Mouse (Mus musculus): Measurements from ENCODE around the gene Tmem63a.

The Tmem63a gene

DNA sequence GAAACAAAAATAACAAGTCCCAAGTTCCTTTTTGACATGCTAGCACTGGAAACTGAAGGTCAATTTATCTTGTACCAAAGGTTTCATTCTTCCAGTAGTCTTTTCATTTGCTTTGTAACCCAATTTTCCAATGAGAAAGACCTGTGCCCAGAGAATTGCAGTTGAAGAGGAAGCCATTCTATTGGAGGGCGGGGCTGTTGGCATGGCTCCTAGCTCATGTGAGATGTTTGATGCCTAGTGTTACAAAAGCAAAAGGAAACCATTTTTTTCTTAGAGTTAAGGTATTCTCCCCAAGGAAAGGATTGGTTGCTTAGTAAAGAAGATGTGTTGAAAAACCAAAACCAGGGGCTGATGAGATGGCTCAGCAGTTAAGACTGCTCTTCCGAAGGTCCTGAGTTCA lies 66.1 kb downstream of the Tmem63a start:
- in situ Hi-C loops (cut with MboI, MseI), result no loop called here

DNA sequence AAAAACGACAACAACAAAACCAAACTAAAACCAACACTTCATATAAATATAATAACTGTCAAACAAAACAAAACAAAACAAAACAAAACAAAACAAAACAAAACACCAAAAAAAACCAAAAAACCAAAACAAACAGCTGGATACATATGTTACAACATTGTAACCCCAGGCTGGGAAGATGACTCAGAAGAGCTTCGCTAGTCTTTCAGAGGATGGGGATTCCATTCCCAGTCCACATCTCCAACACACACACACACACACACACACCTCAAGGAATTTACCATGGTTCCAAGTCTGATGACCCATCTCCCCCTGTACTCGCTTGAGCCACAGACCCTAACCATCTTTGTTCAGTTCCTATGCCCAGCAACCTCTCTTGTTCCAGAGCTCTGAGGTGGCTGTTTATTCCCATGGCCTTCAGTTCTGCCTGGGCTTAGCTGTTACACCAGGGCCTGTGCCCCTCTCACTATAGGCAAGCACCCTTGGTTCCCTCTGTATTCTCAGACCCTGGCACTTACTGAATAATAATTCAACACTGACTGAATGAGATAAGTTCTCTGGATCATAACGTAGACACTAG lies 67.0 kb downstream of the Tmem63a start:
- in situ Hi-C loops (cut with MboI, MseI), result no loop called here

DNA sequence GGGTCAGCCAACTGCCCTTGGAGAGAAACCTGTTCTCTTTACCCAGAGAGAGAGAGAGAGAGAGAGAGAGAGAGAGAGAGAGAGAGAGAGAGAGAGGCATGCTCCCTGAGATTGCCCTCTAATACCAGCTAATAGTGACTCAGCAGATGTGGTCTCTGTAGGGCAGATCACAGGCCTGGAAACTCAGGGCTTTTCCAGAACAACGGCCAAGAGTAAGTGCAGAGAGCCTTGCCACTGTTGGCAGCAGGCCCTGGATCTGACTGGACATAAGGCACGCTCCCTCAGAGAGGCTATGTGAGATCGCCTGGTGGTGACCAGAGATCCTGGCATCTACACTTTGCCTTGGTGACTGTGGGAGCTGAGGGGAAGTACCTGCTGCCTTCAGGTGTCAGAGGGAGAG lies 67.6 kb downstream of the Tmem63a start:
- in situ Hi-C loops (cut with MboI, MseI), result loop anchor here (10.0 kb wide), 1 partner anchor 835 kb away; the partner anchor contains the start of gene Lbr

- in situ Hi-C loops (cut with MboI, MseI), result loop anchor here (10.0 kb wide), 1 partner anchor 834 kb away; the partner anchor contains the start of gene Lbr
Observed at GRCm38 (mm10) chr1:181010171-181010932, 68.2 kb downstream of the Tmem63a start.

GRCm38 (mm10) chr1:181011601-181012000 lies 69.5 kb downstream of the Tmem63a start:
- in situ Hi-C loops (cut with MboI, MseI), result loop anchor here (10.0 kb wide), 1 partner anchor 833 kb away; the partner anchor contains the start of gene Lbr

GRCm38 (mm10) chr1:181012416-181012815 lies 70.3 kb downstream of the Tmem63a start:
- in situ Hi-C loops (cut with MboI, MseI), result loop anchor here (10.0 kb wide), 1 partner anchor 832 kb away; the partner anchor contains the start of gene Lbr

DNA sequence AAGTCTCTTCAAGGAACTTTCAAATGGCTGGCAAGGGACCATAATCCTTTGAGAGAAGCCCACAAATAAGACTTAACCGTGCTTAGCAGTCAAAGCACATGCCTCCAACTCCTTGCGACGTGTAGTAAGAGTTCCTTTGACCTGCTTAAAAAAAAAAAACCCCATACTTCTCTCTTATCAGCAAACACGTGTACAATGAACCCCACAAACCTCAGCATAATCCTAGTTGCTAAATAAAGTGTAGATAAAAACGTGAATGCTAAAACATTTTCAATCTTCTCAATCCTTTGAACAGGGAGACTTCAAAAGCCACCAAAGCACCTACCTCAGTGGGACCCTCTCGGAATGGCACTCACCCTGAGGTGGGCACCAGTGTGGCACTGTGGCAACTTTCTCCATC lies 71.3 kb downstream of the Tmem63a start:
- in situ Hi-C loops (cut with MboI, MseI), result loop anchor here (10.0 kb wide), 1 partner anchor 831 kb away; the partner anchor contains the start of gene Lbr

DNA sequence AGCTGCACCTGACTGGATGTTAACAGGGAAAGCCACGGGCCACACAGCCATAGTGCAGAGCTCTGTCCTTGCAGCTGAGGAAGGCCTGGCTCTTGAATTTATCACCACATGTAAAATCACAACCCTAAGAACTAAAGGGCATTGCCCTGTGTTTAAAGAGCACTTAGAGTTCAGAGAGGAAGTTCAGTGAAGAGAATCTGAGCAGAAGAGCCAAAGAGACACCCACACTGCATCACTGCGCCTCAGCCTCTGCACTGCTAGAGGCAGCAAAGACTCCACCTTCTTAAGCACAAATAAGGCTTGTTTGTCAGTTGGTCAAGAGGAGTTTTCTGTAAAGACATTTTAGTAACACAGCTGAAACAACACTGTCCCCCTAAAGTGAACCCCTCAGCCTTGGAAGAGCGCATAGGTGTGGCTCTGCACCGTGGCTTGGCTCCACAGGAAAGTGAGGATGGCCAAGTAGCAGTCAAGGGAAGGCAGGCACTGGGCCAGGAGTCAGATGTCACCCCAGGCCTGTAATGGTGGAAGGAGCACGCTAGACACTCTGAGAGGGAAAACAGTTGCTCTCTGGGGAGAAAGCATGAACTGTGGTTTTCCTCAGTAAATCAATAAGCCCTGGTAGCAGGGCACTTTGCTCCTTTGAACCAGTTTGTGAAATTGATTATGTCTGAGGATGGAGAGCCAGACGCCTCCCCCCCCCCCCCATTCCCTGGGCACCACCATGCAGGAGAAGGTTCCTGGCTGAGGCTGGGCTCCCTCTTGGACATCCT lies 72.8 kb downstream of the Tmem63a start:
- in situ Hi-C loops (cut with MboI, MseI), result loop anchor here (10.0 kb wide), 1 partner anchor 830 kb away; the partner anchor contains the start of gene Lbr

- in situ Hi-C loops (cut with MboI, MseI), result loop anchor here (10.0 kb wide), 1 partner anchor 829 kb away; the partner anchor contains the start of gene Lbr
Observed at GRCm38 (mm10) chr1:181015558-181015957, 73.4 kb downstream of the Tmem63a start.

DNA sequence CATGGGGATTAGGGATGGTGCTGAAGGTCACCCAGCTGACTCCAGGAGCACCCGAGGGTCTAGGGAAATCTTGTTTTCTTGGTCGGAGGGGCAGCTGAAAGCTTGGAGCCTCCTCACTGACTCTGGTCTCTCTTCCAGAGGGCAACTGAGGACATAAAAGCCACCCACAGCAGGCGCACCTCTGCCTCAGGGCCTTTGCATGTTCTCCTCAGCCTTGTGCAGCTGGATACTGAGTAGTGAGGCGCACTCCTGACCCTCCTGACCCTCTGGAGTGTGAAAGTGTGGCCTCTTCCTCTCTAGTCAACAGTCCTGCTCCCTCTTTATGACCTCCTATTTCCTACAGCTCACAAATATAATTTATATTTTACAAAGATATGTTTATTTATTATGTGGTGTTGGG lies 73.9 kb downstream of the Tmem63a start:
- in situ Hi-C loops (cut with MboI, MseI), result loop anchor here (10.0 kb wide), 1 partner anchor 829 kb away; the partner anchor contains the start of gene Lbr

DNA sequence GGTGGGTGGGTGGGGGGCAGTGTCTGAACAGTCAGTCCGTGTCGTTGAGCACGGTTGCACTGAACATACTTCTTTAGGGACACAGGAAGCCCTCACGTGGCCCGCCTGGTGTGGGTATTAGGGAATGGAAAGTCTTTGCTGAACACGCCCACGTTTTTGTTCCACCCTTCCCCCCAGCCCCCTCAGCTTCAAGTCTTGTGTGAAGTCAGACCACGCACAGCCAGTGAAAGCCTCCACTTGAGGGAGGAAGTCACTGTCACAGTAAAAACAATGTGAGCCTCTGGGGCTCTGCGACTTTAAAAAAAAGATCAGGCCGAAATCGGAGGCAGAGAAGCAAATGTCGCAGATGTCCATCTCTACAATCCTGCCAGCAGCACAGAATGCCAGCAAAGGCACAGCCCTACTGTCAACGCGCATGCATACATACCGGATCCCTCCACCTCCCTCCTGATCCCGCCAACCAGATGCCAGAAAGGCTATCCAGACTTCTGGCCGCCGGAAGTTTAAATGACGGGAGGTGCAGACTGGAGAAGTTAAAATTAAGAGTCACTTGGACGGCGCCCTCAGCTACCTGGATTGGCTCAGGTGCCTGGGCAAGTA lies 74.5 kb downstream of the Tmem63a start:
- in situ Hi-C loops (cut with MboI, MseI), result loop anchor here (10.0 kb wide), 1 partner anchor 828 kb away; the partner anchor contains the start of gene Lbr

GRCm38 (mm10) chr1:181017212-181017711 lies 75.1 kb downstream of the Tmem63a start:
- in situ Hi-C loops (cut with MboI, MseI), result loop anchor here (10.0 kb wide), 1 partner anchor 828 kb away; the partner anchor contains the start of gene Lbr

DNA sequence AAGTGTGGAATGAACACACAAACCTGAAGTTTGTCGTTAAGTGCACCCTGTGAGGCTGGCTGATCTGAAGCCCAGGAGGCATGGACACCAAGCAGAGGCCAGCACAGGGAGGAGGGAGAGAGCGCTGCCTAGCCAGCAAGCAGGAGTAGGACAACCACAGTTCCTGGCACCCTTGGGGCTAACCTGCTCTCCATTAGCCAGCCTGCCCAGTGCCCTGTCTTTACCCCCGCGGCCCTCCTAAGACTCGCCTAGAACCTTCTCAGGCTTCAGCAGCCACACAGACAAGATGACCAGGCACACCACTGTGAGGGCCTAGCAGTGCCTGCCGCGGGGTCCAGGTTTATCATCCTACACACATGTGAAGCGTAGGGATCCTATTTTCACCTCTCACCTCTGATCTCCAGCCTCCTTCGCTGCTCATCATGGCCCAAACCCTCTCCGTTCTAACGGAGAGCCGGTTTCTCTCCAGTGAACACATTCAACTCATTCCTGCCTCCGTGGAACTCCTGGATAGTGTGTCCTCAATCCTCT lies 75.8 kb downstream of the Tmem63a start:
- in situ Hi-C loops (cut with MboI, MseI), result loop anchor here (10.0 kb wide), 1 partner anchor 827 kb away; the partner anchor contains the start of gene Lbr

- in situ Hi-C loops (cut with MboI, MseI), result no loop called here
Observed at GRCm38 (mm10) chr1:181020756-181021487, 78.8 kb downstream of the Tmem63a start, which contains the start of gene Ephx1. Gene Ephx1, minus strand, starts transcription at chr1:181020904.

- in situ Hi-C loops (cut with MboI, MseI), result no loop called here
Observed at GRCm38 (mm10) chr1:181021488-181021865, 79.3 kb downstream of the Tmem63a start.

DNA sequence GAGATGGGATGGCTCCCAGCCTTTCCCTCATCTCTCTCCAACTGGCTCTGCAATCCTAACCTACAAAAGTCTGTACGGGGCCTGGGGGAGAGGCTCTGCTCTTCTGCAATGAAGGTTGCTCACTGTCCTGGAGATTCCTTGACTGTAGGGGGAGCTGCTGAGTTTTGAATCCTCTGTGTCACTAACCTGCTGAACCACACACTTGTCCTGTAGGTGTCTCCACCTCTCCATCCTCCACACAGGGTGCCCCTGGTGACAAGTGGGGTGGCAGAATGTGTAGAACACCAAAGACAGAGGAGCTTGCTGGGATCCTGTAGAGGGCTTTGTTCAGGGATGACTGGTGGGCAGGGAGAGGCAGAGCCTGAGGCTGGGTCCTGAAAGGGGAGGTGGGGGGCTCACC lies 80.1 kb downstream of the Tmem63a start:
- in situ Hi-C loops (cut with MboI, MseI), result no loop called here
